Mouse (Mus musculus) spleen, adult 12 weeks (tissue): Measurements from ENCODE around the gene Lamb2.

Experiments used
- DNase-seq: peaks from one replicate; pipeline ENCODE4 v3.0.0; 2022; ENCODE audit warnings: low spot score

The Lamb2 gene

DNA sequence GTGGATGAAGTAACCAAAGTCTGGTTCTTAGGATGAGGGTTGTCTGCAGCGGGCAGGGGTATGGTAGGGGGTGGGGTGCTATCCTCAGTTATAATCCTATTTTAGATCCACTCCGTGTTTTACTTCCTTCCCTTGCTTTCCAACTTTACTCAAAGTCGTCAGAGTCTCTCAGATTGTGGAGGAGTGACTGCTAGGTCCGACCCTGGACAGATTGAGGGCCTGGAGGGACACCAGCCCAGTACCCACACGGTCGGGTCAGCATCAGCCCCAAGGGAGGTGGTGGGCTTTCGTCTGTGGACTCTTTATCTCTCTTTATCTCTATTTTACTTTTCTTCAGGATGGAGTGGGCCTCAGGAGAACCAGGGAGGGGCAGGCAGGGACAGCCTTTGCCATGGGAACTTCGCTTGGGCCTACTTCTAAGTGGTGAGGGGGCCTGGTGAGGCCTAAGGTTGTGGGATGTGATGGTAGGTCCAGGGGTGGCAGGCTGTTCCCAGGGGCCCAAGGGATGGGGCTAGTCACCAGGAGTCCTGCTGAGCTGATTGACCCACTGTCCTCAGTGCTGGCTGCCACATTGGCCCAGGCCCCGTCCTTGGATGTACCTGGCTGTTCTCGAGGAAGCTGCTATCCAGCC, at the start of gene Lamb2:
Gene Lamb2, plus strand, starts transcription at position 16 of the 631 bp plus-strand sequence.
- DNase-seq = no peak

DNA sequence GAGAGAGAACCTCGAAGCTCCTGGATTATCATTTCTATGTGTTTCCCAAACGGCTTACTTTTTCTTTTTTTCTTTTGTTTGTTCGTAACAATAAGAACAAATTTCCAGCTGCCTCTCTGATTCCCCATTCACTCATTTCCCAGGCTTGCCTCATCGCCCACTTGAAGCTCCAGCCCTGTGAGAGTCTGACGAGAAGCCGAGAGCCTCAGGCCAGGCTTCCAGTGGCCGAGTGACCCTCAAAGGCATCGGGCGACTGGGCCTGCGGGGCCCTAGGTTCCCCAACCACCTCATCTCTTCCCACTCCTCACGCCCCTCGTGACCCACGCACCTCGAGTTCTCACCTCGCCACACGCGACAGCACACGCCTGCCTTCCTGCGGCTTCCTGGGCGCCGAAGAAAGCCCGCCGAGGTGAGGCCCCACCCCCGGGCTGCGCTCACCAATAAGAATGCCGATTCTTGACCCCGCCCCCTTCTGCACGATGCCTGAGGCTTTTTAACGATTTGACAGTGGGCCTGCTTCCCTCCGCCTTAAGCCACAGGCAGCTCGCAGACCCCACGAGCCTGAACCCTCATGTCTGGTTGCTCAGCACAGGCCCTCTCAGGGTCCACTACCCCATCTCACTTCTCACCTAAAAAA, 48.0 kb upstream of the Lamb2 start:
- no peak for DNase-seq

DNA sequence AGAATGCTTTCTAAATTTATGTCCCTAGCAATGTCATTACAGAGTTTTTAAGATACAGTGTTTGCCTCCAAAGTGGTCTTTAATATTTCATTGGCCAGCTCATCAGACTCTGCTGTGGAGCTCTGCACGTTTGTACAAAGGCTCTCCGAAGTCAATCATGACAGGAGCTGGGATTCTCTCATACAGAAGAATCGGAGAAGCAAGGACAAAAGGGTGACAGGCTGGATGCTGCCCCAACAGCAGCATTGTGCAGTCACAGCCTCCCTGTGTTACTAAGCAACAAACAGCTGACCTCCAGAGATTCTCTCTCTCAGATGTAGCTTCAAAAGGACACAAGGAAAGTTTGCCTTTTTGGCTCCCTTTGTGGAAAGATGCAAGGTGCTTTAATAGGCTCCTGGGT, 43.4 kb upstream of the Lamb2 start, which contains the start of gene BC048562:
Gene BC048562, plus strand, starts transcription at position 301 of the 400 bp plus-strand sequence.
- DNase-seq = no peak

DNA sequence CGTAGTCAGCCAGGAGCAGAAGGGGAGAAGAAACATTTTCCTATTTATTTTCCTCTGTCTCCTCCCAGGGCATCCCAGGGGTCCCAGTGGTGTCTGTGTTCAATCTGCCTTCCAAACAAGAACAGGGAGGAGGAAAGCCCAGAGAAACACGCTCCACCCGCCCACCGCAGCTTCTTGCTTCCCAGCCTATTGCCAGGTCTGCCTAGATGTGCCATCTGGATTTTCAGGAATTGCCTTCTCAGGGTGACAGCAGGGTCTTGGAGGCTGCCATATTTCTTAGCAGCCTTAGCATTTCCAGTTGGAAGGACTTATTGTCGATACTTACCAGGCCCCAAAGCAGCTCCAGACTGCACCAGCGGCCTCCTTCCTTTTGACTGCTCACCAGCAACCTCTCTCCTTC, 40.4 kb upstream of the Lamb2 start:
- DNase-seq = no peak

DNA sequence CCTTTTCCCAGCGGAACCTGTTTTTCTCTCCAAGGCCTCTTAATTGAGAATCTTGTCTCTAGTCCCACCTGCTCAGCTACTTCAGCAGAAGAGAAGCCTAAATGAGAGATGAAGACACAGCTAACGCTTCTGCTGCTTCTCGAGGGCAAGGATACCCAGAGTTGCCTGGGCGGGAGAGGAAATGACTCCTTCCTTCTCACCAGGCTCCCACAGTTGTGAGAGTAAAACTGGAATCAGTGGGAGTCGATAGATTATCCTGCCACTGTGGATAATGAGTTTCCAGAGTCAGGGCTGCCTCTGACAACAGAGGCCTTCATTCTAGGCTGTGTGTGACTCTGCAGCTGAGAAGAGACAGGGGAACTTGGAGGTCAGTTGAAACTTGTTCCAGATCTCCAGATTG, 39.1 kb upstream of the Lamb2 start:
- no peak for DNase-seq

DNA sequence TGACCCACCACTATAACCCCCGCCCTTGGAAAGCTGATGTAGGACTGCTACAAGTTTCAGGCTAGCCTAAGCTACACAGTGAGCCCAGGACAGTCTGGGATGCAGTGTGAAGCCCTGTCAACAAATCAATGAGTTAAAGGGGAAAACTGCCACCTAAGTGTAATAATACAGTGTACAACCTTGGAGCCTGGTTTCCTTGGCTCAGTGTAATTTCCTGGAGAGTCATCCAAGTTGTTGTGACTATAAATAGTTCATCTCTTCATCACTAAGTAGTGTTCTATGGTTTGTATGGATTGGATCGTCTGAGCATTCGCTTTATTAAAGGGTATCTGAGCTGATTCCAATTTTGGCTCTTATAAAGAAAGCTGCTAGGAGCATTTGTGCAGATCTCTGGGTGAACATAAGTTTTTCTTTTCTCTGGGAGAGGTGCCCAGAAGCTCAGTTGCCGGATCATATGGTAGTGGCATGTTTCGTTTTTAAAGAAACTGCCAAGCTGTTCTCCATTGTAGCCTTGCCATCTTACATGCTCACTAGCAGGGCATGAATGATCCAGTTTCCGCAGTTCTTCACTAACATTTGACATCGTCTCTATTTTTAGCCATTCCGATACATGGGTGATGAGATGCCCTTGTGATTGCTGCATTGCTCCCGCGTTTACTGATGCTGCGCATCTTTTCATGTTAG, 38.2 kb upstream of the Lamb2 start:
- DNase-seq = no peak

DNA sequence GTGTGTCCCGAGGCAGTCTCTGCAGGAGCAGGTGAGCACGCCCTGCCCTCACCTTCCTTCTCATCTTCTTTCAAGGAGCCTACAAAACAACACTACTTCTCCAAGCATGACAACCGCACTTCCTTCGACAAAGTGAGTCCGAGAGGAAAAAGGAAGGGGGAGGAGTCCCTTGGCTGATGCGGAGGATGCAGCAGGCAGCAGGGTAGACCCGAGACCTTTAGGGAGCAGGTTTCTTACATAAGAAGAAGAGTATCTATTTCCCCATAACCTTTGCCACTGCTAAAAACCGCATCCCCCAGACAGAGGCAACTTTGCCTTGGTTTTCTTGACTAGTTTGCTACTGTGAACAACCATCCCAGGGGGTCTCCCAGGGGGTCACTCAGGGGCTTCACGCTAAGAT, 34.4 kb upstream of the Lamb2 start:
- no peak for DNase-seq

DNA sequence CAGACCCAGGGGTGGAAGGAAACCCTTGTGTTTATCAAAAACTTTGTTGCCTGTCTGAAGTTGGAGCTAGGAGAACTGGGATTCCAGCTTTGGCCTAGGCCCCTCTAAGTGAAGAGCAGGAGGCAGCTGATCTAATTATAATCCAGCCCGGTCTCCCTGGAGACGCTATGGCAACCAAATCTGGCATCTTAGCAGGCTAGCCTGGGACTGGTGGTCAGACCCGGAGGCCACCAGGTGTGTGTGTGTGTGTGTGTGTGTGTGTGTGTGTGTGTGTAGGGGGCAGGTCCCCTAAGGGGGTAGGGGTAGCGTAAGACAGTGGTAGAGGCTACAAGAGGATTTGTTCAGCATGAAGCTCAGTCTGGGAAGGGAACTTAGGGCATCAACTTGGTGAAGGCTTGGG, 29.7 kb upstream of the Lamb2 start:
- no peak for DNase-seq

DNA sequence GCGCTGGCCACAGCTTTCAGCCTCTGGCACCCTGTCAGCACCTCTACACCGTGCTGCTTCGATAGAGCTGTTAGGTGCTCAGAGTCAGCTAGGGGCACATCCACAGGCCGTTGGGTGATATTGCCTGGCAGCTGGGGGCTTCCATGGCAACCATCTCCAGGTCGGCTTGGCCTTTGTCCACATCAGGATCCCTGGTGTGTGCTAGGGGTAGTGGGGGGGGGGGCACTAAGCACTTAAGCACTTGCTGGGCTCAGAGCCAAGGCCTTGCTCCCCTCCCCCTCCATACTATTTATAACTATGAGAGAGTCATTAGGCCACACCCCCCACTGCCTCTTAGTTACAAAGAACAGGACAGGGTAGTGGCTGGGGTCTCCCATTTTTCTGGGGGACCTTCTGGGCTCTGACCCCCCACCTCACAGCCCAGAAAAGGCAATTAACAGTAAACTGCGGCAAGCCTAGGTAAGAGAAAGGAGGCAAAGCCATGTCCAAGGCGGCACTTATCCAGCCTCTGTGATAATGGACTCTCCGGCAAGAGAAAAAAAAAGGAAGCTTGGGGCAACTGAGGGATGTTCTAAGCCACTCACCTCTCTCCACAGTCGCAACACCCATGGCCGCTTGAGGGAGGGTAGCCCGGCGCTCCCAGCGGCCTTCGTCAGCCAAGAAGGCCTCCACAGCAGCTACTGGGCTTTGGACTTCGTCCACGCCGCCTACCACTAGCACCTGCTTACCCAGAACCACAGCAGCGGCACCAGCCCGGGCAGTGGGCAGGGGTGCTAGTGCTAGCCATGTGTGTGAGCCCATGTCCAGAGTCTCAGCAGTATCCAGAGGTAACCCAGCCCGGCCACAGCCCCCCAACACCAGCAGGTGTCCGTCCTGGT, 29.0 kb upstream of the Lamb2 start:
- no peak for DNase-seq

DNA sequence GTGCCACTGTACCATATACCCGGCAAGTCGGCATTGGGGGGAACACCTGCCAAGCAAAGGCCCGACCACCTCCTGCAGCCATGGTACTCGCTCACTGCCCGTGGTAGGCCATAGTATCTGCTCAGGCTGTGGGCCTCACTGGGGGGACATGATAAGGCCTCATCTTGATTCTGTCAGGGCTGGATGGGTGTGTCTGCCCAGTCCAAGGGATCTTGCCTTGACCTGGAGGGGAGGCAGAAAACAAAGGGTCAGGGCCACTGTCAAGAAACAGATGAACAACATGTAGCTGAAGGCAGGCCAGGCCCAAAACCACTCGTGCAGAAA, 28.4 kb upstream of the Lamb2 start:
- no peak for DNase-seq

DNA sequence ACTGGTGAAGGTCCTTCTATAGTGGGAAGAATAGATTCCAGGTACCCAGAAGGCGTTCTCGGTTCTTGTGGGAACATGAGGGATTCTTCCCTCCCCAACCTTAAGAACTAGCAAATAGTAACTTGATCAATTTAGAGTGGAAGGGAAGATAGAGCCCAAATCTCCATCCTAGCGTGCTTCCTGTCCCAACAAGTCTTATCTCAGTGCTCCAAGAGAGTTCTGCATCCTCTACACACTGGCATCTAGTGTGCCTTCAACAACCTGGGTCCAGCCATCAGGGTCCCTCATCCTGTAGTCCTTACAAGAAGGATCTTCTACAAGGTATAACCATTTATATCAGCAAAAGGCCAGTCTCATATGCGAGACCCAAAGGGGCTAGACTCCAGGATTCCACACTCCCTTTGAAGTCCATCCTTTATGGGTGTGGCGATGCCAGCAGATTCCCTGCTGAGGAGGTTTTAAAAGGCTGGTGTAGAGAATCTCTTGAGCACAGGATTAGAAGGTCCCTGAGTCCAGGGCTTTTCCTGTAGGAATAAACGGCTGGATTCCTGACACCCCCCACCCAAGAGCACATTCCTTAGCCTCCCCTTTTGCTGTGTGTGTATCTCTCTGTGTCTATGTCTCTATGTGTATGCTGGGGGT, 27.9 kb upstream of the Lamb2 start:
- DNase-seq = no peak

DNA sequence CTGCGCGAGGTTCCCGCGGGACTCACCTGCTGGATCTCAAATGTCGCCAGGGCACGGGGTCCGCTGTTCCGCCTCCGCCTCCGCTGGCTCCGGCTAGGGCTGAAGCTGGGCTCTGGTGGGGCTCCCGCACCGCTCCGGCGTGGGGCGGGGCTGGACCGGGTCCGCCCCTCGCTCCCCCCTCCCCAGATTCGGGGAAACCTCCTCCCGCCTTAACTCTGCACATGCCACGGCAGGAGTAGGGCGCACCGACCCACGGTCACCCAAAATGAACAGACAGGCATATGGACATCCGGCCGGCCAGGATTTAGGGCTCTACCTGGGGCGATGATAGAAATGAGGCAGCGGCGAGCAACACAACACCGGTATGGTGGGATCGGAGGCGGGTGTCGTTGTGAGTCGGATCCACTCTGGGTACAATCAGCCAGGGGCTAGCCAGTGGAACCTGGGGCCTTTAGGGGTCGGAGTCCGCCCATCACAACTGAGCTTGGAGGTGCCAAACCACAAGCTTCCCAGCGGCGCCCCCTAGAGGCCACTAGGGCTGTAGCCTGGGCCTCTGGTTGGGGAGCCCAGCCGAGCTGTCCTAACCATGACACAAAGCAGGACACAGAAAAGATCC, 27.1 kb upstream of the Lamb2 start:
- peak; percentile 79 for DNase-seq

DNA sequence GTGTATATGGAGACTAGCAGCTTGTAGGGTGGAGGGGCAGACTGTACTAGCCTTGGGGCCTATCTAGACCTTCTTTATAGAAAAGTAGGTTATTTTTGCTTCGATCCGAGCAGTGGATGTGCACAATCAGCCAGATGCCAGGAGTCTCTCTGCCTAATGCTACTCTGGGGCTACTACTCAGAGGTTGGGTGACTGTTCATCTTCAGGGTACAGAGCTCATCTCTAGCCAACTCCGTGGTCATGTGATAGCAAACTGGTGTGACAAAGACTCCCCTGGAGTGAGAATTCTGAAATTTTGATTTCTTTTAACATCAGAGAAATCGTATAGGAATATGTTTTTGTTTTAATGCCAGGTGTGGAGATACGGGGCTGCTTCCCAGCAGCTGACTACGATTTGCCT, 26.6 kb upstream of the Lamb2 start:
- DNase-seq = no peak

DNA sequence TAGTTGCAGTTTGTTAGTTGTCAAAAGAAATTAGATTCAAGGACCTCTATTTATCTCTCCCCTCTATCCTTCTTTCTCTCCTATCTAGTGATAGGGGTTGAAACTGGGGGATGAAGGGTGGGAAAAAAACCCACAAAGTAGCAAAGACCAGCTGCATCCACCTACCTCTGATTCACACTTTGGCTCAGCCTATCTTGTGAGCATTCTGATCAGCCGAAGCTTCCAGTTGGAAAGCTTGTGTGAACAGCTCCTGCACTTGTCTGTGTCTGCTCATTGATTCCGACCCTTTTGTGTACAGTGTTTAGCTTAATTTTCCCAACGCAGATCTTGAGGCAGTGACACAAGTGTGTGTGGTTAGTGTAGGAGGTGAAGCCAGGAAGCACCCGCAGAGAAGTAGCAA, 26.1 kb upstream of the Lamb2 start:
- DNase-seq = no peak

DNA sequence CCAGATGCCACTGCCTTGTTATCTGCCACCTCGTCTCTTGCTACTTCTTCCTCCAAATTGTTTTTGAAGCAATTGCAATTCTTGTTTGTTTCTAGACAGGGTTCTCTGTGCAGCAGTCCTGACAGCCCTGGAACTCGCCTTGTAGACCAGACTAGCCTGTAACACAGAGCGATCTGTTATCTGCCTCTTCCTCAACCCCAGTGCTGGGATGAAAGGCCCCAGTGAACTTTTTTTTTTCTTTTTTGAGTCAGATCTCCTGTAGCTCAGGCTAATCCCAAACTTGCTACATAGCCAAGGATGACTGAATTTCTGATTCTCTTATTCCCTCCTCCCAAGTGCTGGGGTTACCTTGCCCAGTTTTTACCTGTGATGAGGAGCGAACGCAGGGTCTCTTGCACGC, 25.1 kb upstream of the Lamb2 start:
- no peak for DNase-seq

DNA sequence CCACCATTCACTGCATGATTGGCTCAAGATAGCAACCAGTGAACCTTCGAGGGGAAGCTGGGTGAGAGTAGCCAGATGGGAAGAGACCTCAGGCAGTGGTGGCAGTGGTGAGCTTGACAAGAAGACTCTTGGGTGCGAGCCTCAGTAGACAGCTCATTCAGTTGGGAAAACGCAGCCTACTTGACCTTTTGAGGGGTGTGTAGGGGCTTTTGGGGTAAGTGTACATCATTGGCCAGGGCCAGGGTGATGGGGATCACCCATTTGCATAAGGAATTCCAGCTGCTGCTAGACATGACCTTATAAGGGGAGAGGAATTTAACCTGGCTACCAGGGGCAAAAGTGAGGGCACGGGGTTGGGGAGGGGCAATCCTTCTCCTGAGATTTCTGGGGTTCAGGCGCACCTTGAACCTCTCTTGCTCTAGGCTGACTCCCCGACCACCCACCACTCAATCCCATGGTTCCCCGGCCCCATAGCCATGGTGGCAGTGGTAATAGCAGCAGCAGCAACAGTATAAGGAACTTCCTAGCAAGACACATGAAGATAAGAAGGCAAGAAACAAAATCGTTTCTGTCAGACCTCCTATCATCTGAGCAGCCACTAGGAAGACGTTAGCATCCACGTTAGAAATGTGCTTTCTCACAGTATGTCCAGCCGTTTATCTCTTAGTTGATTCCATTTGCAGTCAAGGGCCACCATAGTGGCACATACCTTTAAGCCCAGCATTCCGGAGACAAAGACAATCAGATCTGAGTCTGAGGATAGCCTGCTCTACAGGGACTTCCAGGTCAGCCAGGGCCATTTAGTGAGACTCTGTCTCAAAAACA, 23.6 kb upstream of the Lamb2 start:
- no peak for DNase-seq

DNA sequence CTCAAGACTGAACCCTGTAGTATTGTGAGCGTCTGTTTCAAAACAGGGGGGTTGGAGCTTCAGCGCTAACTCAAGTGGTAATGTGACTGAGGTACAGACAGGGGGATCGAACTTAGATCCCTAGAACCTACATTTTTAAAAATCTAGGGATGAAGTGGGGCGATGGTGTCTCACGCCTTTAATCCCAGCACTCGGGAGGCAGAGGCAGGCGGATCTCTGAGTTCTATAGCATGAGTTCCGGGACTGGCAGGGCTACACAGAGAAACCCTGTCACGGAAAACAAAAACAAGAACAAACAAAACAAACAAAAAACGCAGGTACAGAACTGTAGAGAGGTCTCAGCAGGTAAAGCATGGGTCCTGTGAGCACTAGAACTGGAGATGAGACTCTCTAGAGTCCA, 22.6 kb upstream of the Lamb2 start:
- DNase-seq = no peak

DNA sequence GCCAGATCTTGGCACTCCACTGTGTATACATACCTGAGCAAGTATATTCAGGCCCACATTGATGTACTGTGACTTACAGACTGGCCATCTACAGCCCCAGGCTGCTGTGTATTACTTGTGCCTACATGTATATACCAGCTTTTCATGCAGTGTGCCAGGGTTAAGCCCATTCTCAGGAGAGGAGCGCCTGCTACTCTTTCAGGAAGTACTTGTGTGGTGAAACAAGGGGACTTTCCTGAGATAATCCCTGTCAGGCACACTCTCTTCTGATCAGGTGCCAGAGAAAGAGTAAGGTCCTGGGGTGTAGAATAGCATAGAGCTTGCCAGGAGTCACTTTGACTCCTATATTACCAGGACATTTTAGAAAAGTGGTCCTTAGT, 19.6 kb upstream of the Lamb2 start:
- no peak for DNase-seq

DNA sequence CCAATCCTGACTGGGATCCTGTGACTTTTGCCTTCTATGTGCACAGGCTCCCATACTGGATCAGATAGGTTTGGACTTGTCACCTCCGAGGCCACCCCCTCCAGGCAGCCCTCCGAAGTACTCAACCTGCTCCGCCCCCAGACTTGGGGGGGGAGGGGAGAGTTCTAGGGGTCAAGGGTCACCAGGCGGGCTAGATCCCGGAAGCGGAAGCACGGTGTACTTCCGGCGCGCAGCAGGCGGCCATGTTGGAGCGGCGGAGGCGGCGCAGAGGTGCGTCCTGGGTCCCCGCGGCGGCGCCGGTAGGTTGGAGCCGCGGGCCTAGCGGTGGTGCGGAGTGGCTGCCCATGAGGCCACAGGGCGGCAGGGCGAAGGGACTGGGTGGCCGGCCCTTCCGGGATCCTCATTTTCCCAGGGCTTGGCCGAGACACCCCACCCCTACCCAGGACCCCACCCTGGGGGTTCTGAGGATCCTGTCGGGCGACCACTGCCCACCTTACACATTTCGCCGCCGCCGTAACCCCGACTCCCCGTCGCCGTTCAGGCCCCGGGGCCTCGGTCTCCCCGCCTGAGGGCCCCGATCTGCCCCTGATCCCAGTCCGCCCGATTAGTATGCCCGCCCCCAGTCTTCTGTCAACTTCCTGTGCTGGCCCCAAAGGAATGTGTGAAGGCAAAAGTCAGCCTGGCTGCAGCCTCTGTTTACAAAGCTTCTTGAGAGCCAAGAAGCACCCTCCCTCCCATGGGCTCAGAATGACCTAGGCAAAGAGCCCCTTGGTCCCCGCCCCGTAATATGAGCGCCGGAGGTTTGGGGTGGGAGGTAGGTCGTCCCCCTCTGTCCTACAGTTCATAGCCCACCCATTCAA, 19.0 kb upstream of the Lamb2 start, which contains the start of gene Ccdc71:
Gene Ccdc71, plus strand, starts transcription at position 209 of the 860 bp plus-strand sequence.
- DNase-seq = peak; percentile 71

DNA sequence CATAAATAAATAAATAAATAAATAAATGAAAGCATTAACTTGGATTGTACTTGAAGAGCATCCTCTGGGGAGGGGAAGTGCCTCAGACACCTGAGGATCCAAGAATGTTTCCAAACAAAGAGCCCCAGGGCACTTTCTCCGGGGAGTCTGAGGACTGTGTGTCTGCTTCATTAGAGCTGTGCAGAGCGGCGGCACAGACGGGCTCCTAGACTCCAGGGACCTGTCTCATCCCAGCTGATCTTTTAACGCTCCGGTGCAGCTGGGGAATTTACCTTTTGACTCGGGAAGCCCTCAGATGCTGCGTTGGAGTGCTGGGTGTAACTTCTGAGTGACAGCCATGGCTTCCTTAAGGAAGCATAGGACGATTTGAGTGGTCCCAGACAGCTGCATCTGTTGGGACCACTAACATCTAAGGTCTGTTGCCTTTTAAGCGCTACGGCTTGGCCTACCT, 18.3 kb upstream of the Lamb2 start, which contains the start of gene Klhdc8b:
Gene Klhdc8b, minus strand, starts transcription at position 401 of the 451 bp plus-strand sequence.
- no peak for DNase-seq
